ENCODE assay signal across 27 mouse cellular contexts in the genomic region with DNA sequence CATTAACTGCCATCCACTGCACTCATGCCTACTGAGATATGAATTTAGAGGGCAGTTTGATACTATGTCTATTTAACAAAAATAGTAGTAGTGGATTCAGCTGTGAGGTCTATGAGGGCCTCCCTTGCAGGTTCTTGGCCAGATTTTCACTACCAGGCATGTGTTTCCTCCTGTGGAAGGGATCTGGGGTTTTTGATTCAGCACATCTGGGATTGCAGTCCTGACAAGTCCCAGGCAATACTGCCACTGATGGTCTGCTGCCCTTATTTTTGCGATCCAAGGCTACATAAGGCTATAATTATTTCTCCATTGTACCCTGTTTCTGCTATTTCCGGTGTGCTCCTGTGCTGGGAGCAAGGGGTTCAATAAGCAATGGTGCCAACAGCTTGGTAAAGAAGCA.
DNase-seq lines count a peak whose midpoint lies in the region; ATAC-seq and TF ChIP-seq lines count a peak whose summit lies in the region.
"Had no signal": no experiment of that assay in that cellular context is flagged by ENCODE, and none has a peak within 500 bp of the region (broad histone marks: within the 10 kb centered on the region; RNA-seq: fewer than 3 reads in every experiment).

No protein-coding gene starts in this region.

- no peak overlapping the region for H3K9ac ChIP-seq in heart, adult 2 months (ENCODE audit: low read depth, low read length)
- 0 out of 2 replicates have a peak overlapping the region, but pooled peaks have one; percentile 6 for H3K9ac ChIP-seq in heart, embryonic 16.5 days (ENCODE audit: low read length)
- H3K9ac ChIP-seq: forebrain, embryonic 12.5 days; forebrain, postnatal 0 days; liver, embryonic 14.5 days; midbrain, embryonic 15.5 days; neural tube, embryonic 15.5 days had no signal

- peaks cover 2% of the 10 kb centered on the region; the same call in 1 of the 2 replicates for H3K36me3 ChIP-seq in heart, adult 2 months (ENCODE audit: control insufficient read depth, insufficient read depth, low read length)
- H3K36me3 ChIP-seq in heart, embryonic 16.5 days (ENCODE audit: control insufficient read depth, insufficient read depth) = no peaks in the 10 kb centered on the region
- H3K36me3 ChIP-seq in testis, adult 2 months (ENCODE audit: control insufficient read depth, insufficient read depth, low read length) = no peaks in the 10 kb centered on the region
- H3K36me3 ChIP-seq: forebrain, embryonic 12.5 days; midbrain, embryonic 10.5 days; midbrain, embryonic 15.5 days; neural tube, embryonic 15.5 days had no signal

- intact Hi-C loops in heart, adult 2 months (cut with DNase I) = no loop called here

- H3K27me3 ChIP-seq in heart, adult 2 months (ENCODE audit: control insufficient read depth, insufficient read depth, low read length) = no peaks in the 10 kb centered on the region
- no peaks in the 10 kb centered on the region for H3K27me3 ChIP-seq in heart, embryonic 16.5 days (ENCODE audit: control insufficient read depth, insufficient read depth, low read length)
- H3K27me3 ChIP-seq in testis, adult 2 months (ENCODE audit: control insufficient read depth, insufficient read depth, low read length) = no peaks in the 10 kb centered on the region
- H3K27me3 ChIP-seq: forebrain, embryonic 12.5 days; midbrain, embryonic 15.5 days; neural tube, embryonic 15.5 days had no signal

- no peak for TF ChIP-seq CTCF in heart, adult 2 months (IDR thresholded peaks at IDR 0.05)
- TF ChIP-seq CTCF in testis, adult 2 months (IDR thresholded peaks at IDR 0.05; ENCODE audit: control insufficient read depth, insufficient read depth, insufficient replicate concordance, low read depth, low read length) = no peak

- H3K9me3 ChIP-seq in heart, embryonic 16.5 days (replicated peaks; ENCODE audit: control insufficient read depth, low read length) = no peaks in the 10 kb centered on the region
- H3K9me3 ChIP-seq: forebrain, embryonic 12.5 days; midbrain, embryonic 10.5 days; midbrain, embryonic 15.5 days; neural tube, embryonic 15.5 days had no signal

- no peak for TF ChIP-seq POLR2A in heart, adult 2 months (IDR thresholded peaks at IDR 0.05; ENCODE audit: insufficient read depth, low read depth, low read length)
- TF ChIP-seq POLR2A in testis, adult 2 months (IDR thresholded peaks at IDR 0.05; ENCODE audit: control insufficient read depth, low read depth, low read length) = no peak

- peak overlapping the region; percentile 70 for H3K27ac ChIP-seq in heart, adult 2 months
- peak overlapping the region; percentile 83 for H3K27ac ChIP-seq in heart, embryonic 16.5 days (ENCODE audit: low read length)
- peak overlapping the region; percentile 66 for H3K27ac ChIP-seq in testis, adult 2 months (ENCODE audit: control insufficient read depth, insufficient read depth, low read depth, low read length)
- H3K27ac ChIP-seq: forebrain, embryonic 12.5 days; liver, embryonic 14.5 days; midbrain, embryonic 10.5 days; midbrain, embryonic 15.5 days; neural tube, embryonic 15.5 days had no signal

- TF ChIP-seq EP300 in heart, adult 2 months (IDR thresholded peaks at IDR 0.05; ENCODE audit: insufficient read depth, low read depth, low read length) = no peak

- H3K4me2 ChIP-seq in heart, embryonic 16.5 days (ENCODE audit: low read depth, low read length) = no peak overlapping the region
- H3K4me2 ChIP-seq: forebrain, embryonic 12.5 days; midbrain, embryonic 15.5 days; neural tube, embryonic 15.5 days had no signal

- no peak for DNase-seq in heart, adult 2 months
- DNase-seq in heart, adult 18-20 months = no peak
- DNase-seq in heart, adult 8-10 months (ENCODE audit: low spot score) = no peak
- DNase-seq in testis, postnatal 10 days (ENCODE audit: low spot score) = no peak
- DNase-seq in right cerebral cortex, postnatal 4 days = no peak
- DNase-seq: adrenal gland, postnatal 14 days; cerebellum, adult 2 months; cerebellum, postnatal 14 days; forebrain, postnatal 0 days; gastrocnemius, postnatal 10 days; kidney, adult 18-20 months; kidney, postnatal 4 days; lung, adult 2 months; retina, postnatal 1 day; right cerebral cortex, postnatal 14 days; spleen, adult 18-20 months; thymus, adult 2 months; thymus, postnatal 36 days had no signal

- H3K4me3 ChIP-seq in heart, adult 2 months = no peak overlapping the region
- H3K4me3 ChIP-seq in heart, embryonic 16.5 days (ENCODE audit: low read length) = no peak overlapping the region
- no peak overlapping the region for H3K4me3 ChIP-seq in testis, adult 2 months (ENCODE audit: control insufficient read depth, low read depth, low read length)
- H3K4me3 ChIP-seq: forebrain, embryonic 12.5 days; midbrain, embryonic 10.5 days; midbrain, embryonic 15.5 days; neural tube, embryonic 15.5 days had no signal

- WGBS in heart, adult 2 months = 67% methylated on average over 2 of the region's 2 CpGs
- WGBS in heart, embryonic 16.5 days = 81% methylated on average over 2 of the region's 2 CpGs

- H3K4me1 ChIP-seq in heart, adult 2 months (ENCODE audit: control insufficient read depth, insufficient read depth, low read length) = peaks cover 11% of the 10 kb centered on the region
- H3K4me1 ChIP-seq in heart, embryonic 16.5 days (ENCODE audit: control insufficient read depth, insufficient read depth, low read length) = peaks cover 26% of the 10 kb centered on the region
- peaks cover 3% of the 10 kb centered on the region for H3K4me1 ChIP-seq in testis, adult 2 months (ENCODE audit: control insufficient read depth, insufficient read depth, low read length)
- H3K4me1 ChIP-seq: midbrain, embryonic 15.5 days; neural tube, embryonic 15.5 days had no signal

- ATAC-seq in heart, embryonic 16.5 days (replicated peaks; ENCODE audit: extremely low read depth, insufficient read depth, low FRiP score) = no peak
- ATAC-seq: CD4-positive, CD25-positive, alpha-beta regulatory T cell, adult 4 months; forebrain, postnatal 0 days; hindbrain, embryonic 16.5 days; midbrain, embryonic 15.5 days had no signal

- H3K79me2 ChIP-seq in heart, adult 2 months (replicated peaks; ENCODE audit: control insufficient read depth, insufficient read depth, low read length) = no peaks in the 10 kb centered on the region; the same call in 1 of the 2 replicates
